Mouse (Mus musculus) left cerebral cortex, postnatal 36 days (tissue): ENCODE measurements at regions not wholly inside any gene's neighbourhood (a gene's known extent, or its start where the extent isn't known, plus 50 kb on each side); places are given as distances from the start of the nearest gene placed in this dataset.
A peak's percentile ranks its signal among the peaks of the same experiment; 100 is the strongest.

ENCODE experiments used
- DNase-seq, 2 experiments: peaks; one replicate each; pipeline ENCODE4 v3.0.0; 2021 to 2022; ENCODE audit warnings: low spot score in 2 of 2, mixed read lengths in 1 of 2
- intact Hi-C: fragments of 180-260 bp; cut with DNase I; formaldehyde crosslinking; loops from one replicate; pipeline ENCODE4 v1.15.1; 2025

- intact Hi-C loops: no loop called here
- no peak for DNase-seq
Observed at GRCm38 (mm10) chr3:35027898-35028297, 377.7 kb downstream of the Sox2 start.

- DNase-seq: peak; percentile 21 to 26
- intact Hi-C loops: no loop called here
Observed at GRCm38 (mm10) chr3:35029924-35030323, 379.7 kb downstream of the Sox2 start.

GRCm38 (mm10) chr3:35033587-35033986, 383.4 kb downstream of the Sox2 start:
- intact Hi-C loops: no loop called here
- DNase-seq: no peak

GRCm38 (mm10) chr3:35035234-35035633, 385.0 kb downstream of the Sox2 start:
- no peak for DNase-seq
- intact Hi-C loops: no loop called here

GRCm38 (mm10) chr3:35043705-35044104, 393.5 kb downstream of the Sox2 start:
- intact Hi-C loops: no loop called here
- no peak for DNase-seq

GRCm38 (mm10) chr3:35059438-35059837, 409.2 kb downstream of the Sox2 start:
- no peak for DNase-seq
- intact Hi-C loops: no loop called here

- intact Hi-C loops: no loop called here
Observed at GRCm38 (mm10) chr3:35060042-35060441, 409.8 kb downstream of the Sox2 start.

GRCm38 (mm10) chr3:35066824-35067223, 416.6 kb downstream of the Sox2 start:
- intact Hi-C loops: no loop called here
- DNase-seq: peak; percentile 31 to 49

More at GRCm38 (mm10) chr3:35060042-35060441, 409.8 kb downstream of the Sox2 start:
- no peak for DNase-seq

- intact Hi-C loops: no loop called here
- no peak for DNase-seq
Observed at GRCm38 (mm10) chr3:35068586-35068985, 418.4 kb downstream of the Sox2 start.

- no peak for DNase-seq
- intact Hi-C loops: no loop called here
Observed at GRCm38 (mm10) chr3:35071046-35071445, 420.8 kb downstream of the Sox2 start.

GRCm38 (mm10) chr3:35079887-35080286, 429.7 kb downstream of the Sox2 start:
- intact Hi-C loops: no loop called here

GRCm38 (mm10) chr3:35084091-35084867, 434.1 kb downstream of the Sox2 start:
- no peak for DNase-seq
- intact Hi-C loops: no loop called here

More at GRCm38 (mm10) chr3:35079887-35080286, 429.7 kb downstream of the Sox2 start:
- no peak for DNase-seq

GRCm38 (mm10) chr3:35088241-35089080, 438.3 kb downstream of the Sox2 start:
- intact Hi-C loops: no loop called here
- DNase-seq: peak; percentile 11 to 41

GRCm38 (mm10) chr3:35090496-35091133, 440.4 kb downstream of the Sox2 start:
- intact Hi-C loops: loop anchor here (5.0 kb wide), 1 partner anchor 428 kb away; no protein-coding TSS in a partner anchor
- peak in 1 of 2 experiments; percentile 13 for DNase-seq

- DNase-seq: no peak
- intact Hi-C loops: loop anchor here (5.0 kb wide), 1 partner anchor 431 kb away; no protein-coding TSS in a partner anchor
Observed at GRCm38 (mm10) chr3:35093001-35093400, 442.8 kb downstream of the Sox2 start.

- intact Hi-C loops: loop anchor here (5.0 kb wide), 1 partner anchor 1143 kb away; no protein-coding TSS in a partner anchor
- DNase-seq: no peak
Observed at GRCm38 (mm10) chr3:35095221-35095620, 445.0 kb downstream of the Sox2 start.

- DNase-seq: no peak
- intact Hi-C loops: loop anchor here (5.0 kb wide), 1 partner anchor 1144 kb away; no protein-coding TSS in a partner anchor
Observed at GRCm38 (mm10) chr3:35096381-35096780, 446.2 kb downstream of the Sox2 start.

GRCm38 (mm10) chr3:35097766-35098165, 447.6 kb downstream of the Sox2 start:
- DNase-seq: no peak
- intact Hi-C loops: loop anchor here (5.0 kb wide), 1 partner anchor 1145 kb away; no protein-coding TSS in a partner anchor

GRCm38 (mm10) chr3:35099226-35099625, 449.0 kb downstream of the Sox2 start:
- intact Hi-C loops: loop anchor here (5.0 kb wide), 1 partner anchor 1147 kb away; no protein-coding TSS in a partner anchor
- DNase-seq: no peak
